Mouse (Mus musculus): ENCODE results near the gene S100a6.

- TF ChIP-seq POLR2A (IDR thresholded peaks at IDR 0.05; ENCODE audit: borderline replicate concordance, low read depth, low read length): no peak
- no peak for TF ChIP-seq CTCF (IDR thresholded peaks at IDR 0.05; ENCODE audit: low read depth, low read length)
Observed at GRCm38 (mm10) chr3:90664219-90664618, 51.5 kb downstream of the S100a6 start.

Measured in bone marrow macrophage, adult 2 months (primary cell).